Mouse (Mus musculus) cerebellum, adult 2 months (tissue): Measurements from ENCODE around the gene Fam49a. TPM values are rescaled to one million over a fixed set of nuclear protein-coding genes. Genes with fewer than 3 reads are reported as not detected.

Source experiments
- DNase-seq, 2 experiments: peaks; one replicate each; pipeline ENCODE4 v3.0.0; 2021
- H3K27ac ChIP-seq: fragments of 200-500 bp; 2 replicates; pipeline ENCODE4 v1.5.1; 2012; ENCODE audit warnings: low read length, control low read depth, inconsistent platforms; ENCODE audit not compliant: insufficient read depth
- H3K27me3 ChIP-seq: fragments of 200-500 bp; 2 replicates; pipeline ENCODE4 v1.6.1; 2012; ENCODE audit warnings: inconsistent platforms, mild to moderate bottlenecking, low read length, moderate library complexity; ENCODE audit not compliant: control insufficient read depth, insufficient read depth
- H3K4me1 ChIP-seq: fragments of 200-500 bp; 2 replicates; pipeline ENCODE4 v1.6.1; 2011; ENCODE audit warnings: low read length; ENCODE audit not compliant: control insufficient read depth, insufficient read depth
- H3K4me3 ChIP-seq: fragments of 200-500 bp; replicated peaks from 2 replicates; pipeline ENCODE3; 2011; ENCODE audit warnings: mild to moderate bottlenecking, low read depth, low read length, control low read depth; ENCODE audit not compliant: insufficient read depth
- CTCF ChIP-seq: fragments of 200-500 bp; IDR thresholded peaks from 2 replicates; pipeline ENCODE4 v1.5.1; 2011; ENCODE audit warnings: low read depth, mild to moderate bottlenecking, control low read depth, low read length, moderate library complexity, borderline replicate concordance; ENCODE audit not compliant: insufficient read depth
- POLR2A ChIP-seq: fragments of 200-500 bp; IDR thresholded peaks from 2 replicates; pipeline ENCODE4 v1.6.1; 2011; ENCODE audit warnings: low read length, control low read depth, borderline replicate concordance; ENCODE audit not compliant: insufficient read depth
- WGBS: fragments of 180-500 bp; shearing (Covaris S2); methylation state at CpG from one replicate; pipeline ENCODE4 v1.1.7; 2018; 5-methylcytosine and 5-hydroxymethylcytosine counted together
- polyA plus RNA-seq: library from polyadenylated mRNA; depleted of rRNA; stranded (reverse); fragments of >200 nt; gene quantifications from 2 replicates; pipeline ENCODE4 v1.2.3, GENCODE M21; 2012

Fam49a gene
- polyA plus RNA-seq, 1 experiment: 19.6 TPM

DNA sequence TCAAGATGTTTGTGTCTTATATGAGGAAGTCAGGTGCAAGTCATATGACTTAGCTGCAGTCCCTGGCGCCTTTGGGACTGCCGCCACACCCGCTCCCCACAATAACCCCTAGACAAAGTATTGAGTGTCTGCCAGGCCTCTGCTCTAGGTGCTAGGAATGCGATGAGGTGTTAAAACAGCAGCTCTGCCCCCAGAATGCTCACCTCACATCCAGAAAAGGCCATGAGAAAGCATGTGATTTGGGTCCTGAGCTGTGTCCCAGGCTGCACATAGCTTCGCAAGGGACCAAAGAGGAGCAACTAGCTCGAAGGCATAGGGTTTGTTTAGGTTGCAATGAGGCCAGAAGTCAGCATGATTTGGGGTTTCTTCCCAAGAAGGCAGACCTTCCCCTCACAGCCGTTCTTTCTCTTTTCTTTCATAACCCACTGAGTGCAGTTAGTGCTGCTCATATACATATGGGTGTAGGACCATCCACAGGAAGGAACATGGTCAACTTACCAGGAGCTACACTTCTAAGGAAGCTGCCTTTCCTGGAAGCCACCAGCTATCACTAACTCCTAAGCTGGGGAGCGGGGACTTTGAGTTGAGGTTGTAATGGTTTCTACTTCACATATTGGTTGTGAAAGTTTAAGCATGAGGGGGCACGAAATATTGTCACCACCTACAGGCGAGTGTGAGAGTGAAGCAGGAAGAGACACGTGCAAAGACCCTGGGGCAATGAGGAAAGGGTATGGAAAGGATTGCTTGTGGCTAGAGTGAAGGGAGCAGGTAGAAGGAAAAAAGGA is 71.8 kb downstream of the Fam49a start:
- 94% methylated on average over 11 of the region's 11 CpGs for WGBS
- Histone ChIP-seq H3K27me3 (no peaks in the 10 kb centered on the region), H3K27ac (no peak overlapping the region), H3K4me3 (no peak overlapping the region), H3K4me1 (no peaks in the 10 kb centered on the region)
- no peak for DNase-seq
- TF ChIP-seq POLR2A (no peak), CTCF (no peak)

DNA sequence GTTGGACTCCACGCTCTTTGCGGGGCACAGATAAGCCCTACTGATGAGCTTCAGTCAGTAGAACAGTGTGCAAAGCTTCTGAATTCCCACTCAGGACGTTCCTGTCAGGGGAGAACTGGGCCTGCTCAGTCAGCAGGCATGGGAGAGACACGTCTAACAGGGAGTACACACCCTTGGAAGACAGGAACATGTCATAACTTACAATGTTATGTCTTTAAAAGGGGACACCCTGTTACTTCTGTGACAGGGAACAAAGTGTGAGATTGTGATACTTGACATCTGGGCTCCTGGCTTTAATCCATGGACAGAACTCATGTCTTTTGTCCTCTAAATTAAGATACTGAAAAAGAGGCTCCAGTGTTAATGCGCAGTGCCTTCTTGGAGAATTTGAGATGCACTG is 72.5 kb downstream of the Fam49a start:
- Histone ChIP-seq H3K4me1 (no peaks in the 10 kb centered on the region), H3K4me3 (no peak overlapping the region), H3K27me3 (no peaks in the 10 kb centered on the region), H3K27ac (no peak overlapping the region)
- 84% methylated on average over 5 of the region's 5 CpGs for WGBS
- no peak for TF ChIP-seq POLR2A
- no peak for TF ChIP-seq CTCF
- DNase-seq: no peak

DNA sequence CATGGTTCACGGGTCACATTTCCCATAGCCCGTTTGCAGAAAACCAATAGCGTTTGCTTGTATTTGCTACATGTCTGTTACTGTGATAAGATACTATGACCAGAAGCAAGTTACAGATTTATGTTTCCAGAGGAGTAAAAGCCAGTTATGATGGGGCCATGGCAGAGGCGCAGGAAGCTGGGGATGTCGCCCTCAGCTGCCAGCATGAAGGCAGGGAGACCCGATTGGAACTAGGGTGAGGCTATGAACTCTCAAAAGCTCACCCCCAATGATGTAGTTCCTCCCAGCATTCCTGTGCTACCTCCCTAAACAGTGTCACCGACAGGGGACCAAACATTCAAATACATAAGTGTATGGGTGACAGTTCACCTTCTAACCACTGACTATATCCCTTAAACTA is 73.6 kb downstream of the Fam49a start:
- H3K4me3 ChIP-seq: no peak overlapping the region

DNA sequence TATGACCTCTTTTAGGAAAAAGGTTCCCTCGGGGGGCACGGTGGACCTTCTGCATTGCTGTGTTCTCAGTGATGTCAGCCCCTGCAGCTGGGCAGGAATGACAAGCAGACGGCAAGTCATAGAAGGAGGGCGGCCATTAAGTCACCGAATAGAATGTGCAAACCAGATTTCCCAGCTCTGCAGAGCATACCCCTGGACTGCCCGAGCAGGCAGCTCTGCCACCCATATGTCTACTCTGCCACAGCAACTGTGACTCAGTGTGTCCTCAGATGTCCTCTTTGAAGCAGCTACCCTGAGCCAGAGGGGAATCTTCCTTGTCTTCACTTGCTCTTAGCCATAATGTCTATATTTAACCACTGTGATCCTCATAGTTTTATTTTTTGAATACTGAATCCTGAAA is 75.4 kb downstream of the Fam49a start:
- no peak for DNase-seq

More for the DNA sequence above, 73.6 kb downstream of the Fam49a start:
- WGBS: 95% methylated on average over 7 of the region's 7 CpGs
- Histone ChIP-seq H3K27me3 (no peaks in the 10 kb centered on the region), H3K4me1 (no peaks in the 10 kb centered on the region), H3K27ac (no peak overlapping the region)
- DNase-seq: no peak
- no peak for TF ChIP-seq CTCF
- no peak for TF ChIP-seq POLR2A

DNA sequence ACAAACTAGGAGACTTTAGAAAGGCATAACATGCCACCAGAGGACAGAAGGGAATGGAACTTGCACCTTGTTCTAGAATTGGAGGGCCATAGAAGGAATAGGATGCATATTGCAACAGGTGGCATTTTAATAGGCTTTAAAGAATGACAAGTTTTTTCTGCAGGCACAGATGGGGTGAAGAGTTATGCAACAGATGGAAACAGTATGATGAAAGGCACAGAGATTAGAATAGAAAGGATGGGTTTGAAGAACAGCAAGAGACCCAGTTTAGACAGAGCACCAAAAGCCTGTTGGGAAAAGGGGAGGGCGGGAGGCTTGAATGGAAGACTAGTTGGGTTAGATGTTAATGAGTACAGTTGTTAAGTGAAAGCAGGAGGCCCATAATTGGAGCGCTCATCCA is 81.4 kb downstream of the Fam49a start:
- TF ChIP-seq POLR2A: no peak
- no peak for TF ChIP-seq CTCF
- Histone ChIP-seq H3K27me3 (no peaks in the 10 kb centered on the region), H3K27ac (no peak overlapping the region), H3K4me3 (no peak overlapping the region), H3K4me1 (no peaks in the 10 kb centered on the region)
- WGBS: 92% methylated on average over 2 of the region's 2 CpGs
- DNase-seq: no peak

More for the DNA sequence above, 75.4 kb downstream of the Fam49a start:
- Histone ChIP-seq H3K4me3 (no peak overlapping the region), H3K27ac (no peak overlapping the region), H3K27me3 (no peaks in the 10 kb centered on the region), H3K4me1 (no peaks in the 10 kb centered on the region)
- no peak for TF ChIP-seq POLR2A
- no peak for TF ChIP-seq CTCF
- WGBS: 74% methylated on average over 6 of the region's 6 CpGs

DNA sequence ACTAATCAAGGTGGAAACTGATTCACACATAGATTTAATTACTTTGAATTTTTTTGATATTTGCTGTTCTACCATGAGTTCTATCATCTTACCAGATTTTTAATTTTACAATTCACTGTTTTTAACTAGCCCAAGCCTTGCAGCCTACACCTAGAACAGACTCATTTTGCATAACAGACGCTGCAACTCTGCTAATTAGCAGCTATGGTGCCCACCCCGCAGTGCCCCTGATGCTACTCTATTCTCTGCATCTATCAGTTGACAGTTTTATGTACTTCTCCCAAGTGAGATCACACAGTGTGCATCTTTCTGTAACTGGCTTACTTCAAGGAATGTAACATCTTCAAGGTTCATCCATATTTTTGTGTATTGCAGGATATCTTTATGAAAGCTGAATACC is 86.7 kb downstream of the Fam49a start:
- H3K4me3 ChIP-seq: no peak overlapping the region
- TF ChIP-seq CTCF: no peak
- TF ChIP-seq POLR2A: no peak
- WGBS: 80% methylated on average over 2 of the region's 2 CpGs
- no peak overlapping the region for H3K27ac ChIP-seq
- no peaks in the 10 kb centered on the region for H3K27me3 ChIP-seq
- no peak for DNase-seq
- H3K4me1 ChIP-seq: no peaks in the 10 kb centered on the region

DNA sequence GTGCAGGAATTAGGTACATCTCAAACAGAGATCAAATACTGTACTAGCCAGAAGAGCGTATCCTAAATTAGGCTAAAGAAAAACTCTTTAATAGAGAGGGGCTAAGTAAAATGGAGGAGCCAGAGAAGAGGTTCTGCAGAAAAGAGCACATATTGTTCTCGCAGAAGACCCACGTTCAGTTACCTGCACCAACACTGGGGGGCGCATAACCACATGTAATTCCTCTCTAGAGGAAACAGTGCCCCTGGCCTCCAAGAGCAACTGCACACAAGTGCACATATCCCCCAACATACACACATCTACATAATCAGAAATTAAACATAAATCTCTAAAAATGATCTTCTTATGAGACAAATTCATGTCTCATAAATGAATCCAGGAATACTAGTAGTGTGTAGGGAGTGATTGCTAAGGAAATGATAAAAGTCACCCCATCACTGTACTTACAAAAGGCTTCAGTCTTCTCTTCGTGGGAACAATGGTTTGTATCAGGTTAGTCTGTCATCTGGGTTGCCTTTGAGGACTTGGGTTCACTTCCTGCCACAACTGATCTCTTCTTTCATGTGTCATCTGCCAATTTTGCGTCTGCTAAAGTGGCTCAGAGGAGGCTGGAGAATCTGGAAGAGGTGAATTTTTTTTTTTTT is 87.8 kb downstream of the Fam49a start:
- 79% methylated on average over 6 of the region's 6 CpGs for whole genome bisulfite sequencing
- no peak overlapping the region for H3K27ac ChIP-seq

DNA sequence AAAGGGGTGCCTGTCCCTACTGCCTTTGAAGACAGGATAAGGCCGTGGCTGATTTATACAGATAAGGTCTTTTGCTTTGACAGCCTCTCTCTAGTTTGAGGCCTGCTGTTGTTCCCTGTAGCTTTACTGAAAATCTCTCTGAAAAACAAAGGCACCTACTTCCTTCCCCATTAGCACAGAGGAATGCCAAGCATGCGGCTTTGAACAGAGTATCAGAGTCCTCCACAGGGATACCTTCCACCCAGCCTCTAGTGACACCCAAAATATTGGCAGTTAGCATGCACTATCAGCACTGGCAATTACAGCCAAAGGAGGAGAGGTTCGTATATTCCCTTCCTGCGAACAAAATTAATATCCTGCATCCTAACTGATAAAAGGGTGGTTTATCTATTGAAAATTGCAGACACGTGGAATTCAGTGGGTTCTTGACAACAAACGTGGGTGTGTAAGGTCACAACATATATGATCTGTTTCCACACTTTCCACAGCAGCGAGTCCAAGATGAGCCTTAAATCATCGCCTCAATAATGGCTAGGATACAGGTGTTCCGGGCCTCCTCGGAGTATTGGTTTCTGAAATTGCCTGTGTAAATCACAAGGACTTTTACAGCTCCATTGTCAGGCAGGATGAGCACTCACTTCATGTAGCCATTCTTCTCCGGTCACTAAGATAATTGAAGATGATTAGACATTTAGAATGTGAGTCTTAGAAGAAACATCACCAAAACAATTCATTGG is 90.0 kb downstream of the Fam49a start:
- TF ChIP-seq CTCF (no peak), POLR2A (no peak)
- Histone ChIP-seq H3K4me3 (no peak overlapping the region), H3K27ac (no peak overlapping the region), H3K4me1 (peaks cover 15% of the 10 kb centered on the region; the same call in 1 of the 2 replicates), H3K27me3 (no peaks in the 10 kb centered on the region)
- DNase-seq: no peak
- WGBS: 90% methylated on average over 11 of the region's 11 CpGs

More for the DNA sequence above, 87.8 kb downstream of the Fam49a start:
- Histone ChIP-seq H3K27me3 (no peaks in the 10 kb centered on the region), H3K4me3 (no peak overlapping the region), H3K4me1 (no peaks in the 10 kb centered on the region)
- peak; percentile 19; the same call in 1 of the 2 replicates for TF ChIP-seq CTCF
- TF ChIP-seq POLR2A: no peak
- no peak for DNase-seq
